Mouse (Mus musculus): ENCODE measurements around the gene Lrwd1. TPM values are rescaled to one million over a fixed set of nuclear protein-coding genes. Genes with fewer than 3 reads are reported as not detected.

The Lrwd1 gene
- total RNA-seq, 1 experiment = 74.7 TPM

GRCm38 (mm10) chr5:136073526-136073925, 62.3 kb downstream of the Lrwd1 start:
- DNase-seq (ENCODE audit: low read depth, low spot score) = no peak
- in situ Hi-C loops (cut with MboI; ENCODE audit: low sequenced_read_pairs in 2 of 2, unreplicated experiment in 2 of 2) = no loop called here
- TF ChIP-seq ZNF384 (IDR thresholded peaks at IDR 0.05; ENCODE audit: low read depth, low read length) (no peak), HCFC1 (IDR thresholded peaks at IDR 0.05; ENCODE audit: borderline replicate concordance, insufficient read depth, low read length) (no peak), MAFK (IDR thresholded peaks at IDR 0.05; ENCODE audit: insufficient read depth, low read depth, low read length) (no peak), ZC3H11A (IDR thresholded peaks at IDR 0.05; ENCODE audit: borderline replicate concordance, low read depth, low read length) (no peak), CHD2 (IDR thresholded peaks at IDR 0.05; ENCODE audit: low read depth, low read length) (no peak)
- no peaks in the 10 kb centered on the region for H3K36me3 ChIP-seq (ENCODE audit: control insufficient read depth, insufficient read depth, low read length, poor library complexity, severe bottlenecking)
- peak overlapping the region; percentile 15; the same call in 1 of the 2 replicates for H3K27ac ChIP-seq (ENCODE audit: insufficient read depth, low read depth, low read length, poor library complexity, severe bottlenecking)
- H3K4me3 ChIP-seq (ENCODE audit: insufficient read depth in 1 of 2, low read depth in 1 of 2, low read length in 2 of 2, poor library complexity in 1 of 2, severe bottlenecking in 1 of 2) = no peak overlapping the region
- peaks cover 6 to 21% of the 10 kb centered on the region in 2 experiments; a peak in 2 of 4 replicates for H3K4me1 ChIP-seq (ENCODE audit: control insufficient read depth in 2 of 2, insufficient read depth in 2 of 2, low read length in 2 of 2, poor library complexity in 1 of 2)
- no peak overlapping the region for H3K9ac ChIP-seq (ENCODE audit: insufficient read depth, low read depth, low read length, poor library complexity, severe bottlenecking)
- H3K9me3 ChIP-seq (ENCODE audit: control insufficient read depth, insufficient read depth, low read depth, low read length) = no peaks in the 10 kb centered on the region

GRCm38 (mm10) chr5:136073051-136073450, 62.8 kb downstream of the Lrwd1 start:
- in situ Hi-C loops (cut with MboI; ENCODE audit: low sequenced_read_pairs in 2 of 2, unreplicated experiment in 2 of 2) = no loop called here
- peak overlapping the region; percentile 15; the same call in 1 of the 2 replicates for H3K27ac ChIP-seq (ENCODE audit: insufficient read depth, low read depth, low read length, poor library complexity, severe bottlenecking)
- no peak overlapping the region for H3K9ac ChIP-seq (ENCODE audit: insufficient read depth, low read depth, low read length, poor library complexity, severe bottlenecking)
- H3K9me3 ChIP-seq (ENCODE audit: control insufficient read depth, insufficient read depth, low read depth, low read length) = no peaks in the 10 kb centered on the region
- H3K36me3 ChIP-seq (ENCODE audit: control insufficient read depth, insufficient read depth, low read length, poor library complexity, severe bottlenecking) = no peaks in the 10 kb centered on the region
- H3K4me3 ChIP-seq (ENCODE audit: insufficient read depth in 1 of 2, low read depth in 1 of 2, low read length in 2 of 2, poor library complexity in 1 of 2, severe bottlenecking in 1 of 2) = no peak overlapping the region
- H3K4me1 ChIP-seq (ENCODE audit: control insufficient read depth in 2 of 2, insufficient read depth in 2 of 2, low read length in 2 of 2, poor library complexity in 1 of 2) = peaks cover 6 to 21% of the 10 kb centered on the region in 2 experiments; a peak in 2 of 4 replicates
- TF ChIP-seq HCFC1 (IDR thresholded peaks at IDR 0.05; ENCODE audit: borderline replicate concordance, insufficient read depth, low read length) (no peak), MAFK (IDR thresholded peaks at IDR 0.05; ENCODE audit: insufficient read depth, low read depth, low read length) (no peak), ZC3H11A (IDR thresholded peaks at IDR 0.05; ENCODE audit: borderline replicate concordance, low read depth, low read length) (no peak), ZNF384 (IDR thresholded peaks at IDR 0.05; ENCODE audit: low read depth, low read length) (no peak), CHD2 (IDR thresholded peaks at IDR 0.05; ENCODE audit: low read depth, low read length) (no peak)
- no peak for DNase-seq (ENCODE audit: low read depth, low spot score)

Other genes with a start within 250 kb of the Lrwd1 start
- 630 and 878 TPM in 2 replicates for gene Hspb1, start 248.2 kb downstream of the Lrwd1 start, total RNA-seq (2012; rRNA removed)
- 109 and 176 TPM in 2 replicates for gene Ywhag, start 201.5 kb downstream of the Lrwd1 start, total RNA-seq (2012; rRNA removed)
- gene Ssc4d, start 161.5 kb downstream of the Lrwd1 start, total RNA-seq (2012; rRNA removed) = 10.9 and 11.0 TPM in 2 replicates
- gene Zp3, start 156.0 kb downstream of the Lrwd1 start, total RNA-seq (2012; rRNA removed) = 12.7 and 16.1 TPM in 2 replicates
- gene Dtx2, start 141.3 kb downstream of the Lrwd1 start, total RNA-seq (2012; rRNA removed) = 26.7 and 28.3 TPM in 2 replicates
- 1.6 and 2.2 TPM in 2 replicates for gene Upk3b, start 97.6 kb downstream of the Lrwd1 start, total RNA-seq (2012; rRNA removed)
- gene Upk3bl, start 81.6 kb downstream of the Lrwd1 start, total RNA-seq (2012; rRNA removed) = 2.2 and 5.1 TPM in 2 replicates
- 17.4 and 21.7 TPM in 2 replicates for gene Rasa4, start 52.2 kb downstream of the Lrwd1 start, total RNA-seq (2012; rRNA removed)
- 168 and 195 TPM in 2 replicates for gene Polr2j, start 19.4 kb downstream of the Lrwd1 start, total RNA-seq (2012; rRNA removed)
- 11.3 and 13.3 TPM in 2 replicates for gene Alkbh4, start 72 bp upstream of the Lrwd1 start, total RNA-seq (2012; rRNA removed)
- gene Orai2, start 34.6 kb upstream of the Lrwd1 start, total RNA-seq (2012; rRNA removed) = 2.9 and 4.8 TPM in 2 replicates
- gene Prkrip1, start 62.9 kb upstream of the Lrwd1 start, total RNA-seq (2012; rRNA removed) = 39.1 and 52.8 TPM in 2 replicates
- gene Sh2b2, start 110.5 kb upstream of the Lrwd1 start, total RNA-seq (2012; rRNA removed) = 3.3 and 3.8 TPM in 2 replicates